Mouse (Mus musculus) cerebellum, postnatal 14 days (tissue): Measurements from ENCODE around the gene Rpl37.

Experiments
- DNase-seq, 2 experiments: peaks; one replicate each; pipeline ENCODE4 v3.0.0; 2021; ENCODE audit warnings: mixed read lengths in 2 of 2

Gene Rpl37

DNA sequence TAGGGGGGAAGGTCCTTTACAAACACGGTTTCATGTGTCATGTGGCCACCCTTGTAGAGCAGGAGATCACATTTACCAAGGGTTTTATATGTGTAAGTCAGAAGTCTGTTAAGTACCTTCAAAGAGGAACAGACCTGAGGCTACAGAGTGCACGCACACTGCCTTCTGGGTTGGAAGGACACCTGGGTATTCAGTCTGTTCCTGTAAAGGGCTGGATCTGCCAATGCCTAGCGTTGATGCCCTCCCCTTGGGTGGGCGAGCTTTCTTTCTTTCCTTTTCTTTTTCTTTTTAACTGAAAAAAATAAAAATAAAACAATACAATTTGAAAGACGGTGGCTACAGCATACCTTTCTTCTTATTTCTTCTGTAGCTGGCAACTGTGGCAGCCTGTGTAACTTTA is 38.6 kb downstream of the Rpl37 start:
- DNase-seq, result no peak

DNA sequence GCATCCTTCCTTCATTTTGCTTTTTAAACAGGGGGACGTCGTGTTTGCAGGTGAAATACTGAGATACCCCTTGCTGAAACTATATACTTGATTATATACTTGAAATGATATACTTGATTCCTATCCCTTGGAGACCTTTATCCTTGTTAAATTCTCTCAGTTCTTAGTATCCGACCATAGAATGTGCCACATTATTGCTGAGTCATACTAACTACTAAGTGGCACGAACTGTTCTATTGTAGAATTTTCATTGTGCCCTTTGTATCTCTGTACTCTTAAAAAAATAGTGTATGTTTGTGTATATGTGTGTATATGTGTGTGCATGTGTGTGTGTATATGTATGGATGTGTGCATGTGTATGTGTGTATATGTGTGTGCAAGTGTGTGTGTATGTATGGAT is 39.9 kb downstream of the Rpl37 start:
- no peak for DNase-seq

DNA sequence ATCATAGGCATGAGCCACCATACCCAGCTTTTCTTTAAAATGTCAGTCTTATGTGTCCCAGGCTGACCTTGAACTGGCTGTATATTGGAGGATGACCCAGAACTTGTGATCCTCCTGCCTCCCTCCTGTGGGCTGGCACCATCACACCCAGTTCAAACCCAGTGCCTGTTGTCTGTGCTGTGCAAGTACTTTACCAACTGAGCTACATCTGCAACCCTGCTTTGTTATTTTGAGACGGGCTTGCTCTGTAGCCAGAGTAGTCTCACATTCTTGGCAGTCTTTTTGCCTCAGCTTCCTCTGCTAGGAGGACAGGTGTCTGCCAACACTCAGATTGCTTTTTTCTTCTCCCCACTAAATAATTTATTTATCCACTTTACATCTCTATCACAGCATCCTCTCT is 40.9 kb downstream of the Rpl37 start:
- no peak for DNase-seq

DNA sequence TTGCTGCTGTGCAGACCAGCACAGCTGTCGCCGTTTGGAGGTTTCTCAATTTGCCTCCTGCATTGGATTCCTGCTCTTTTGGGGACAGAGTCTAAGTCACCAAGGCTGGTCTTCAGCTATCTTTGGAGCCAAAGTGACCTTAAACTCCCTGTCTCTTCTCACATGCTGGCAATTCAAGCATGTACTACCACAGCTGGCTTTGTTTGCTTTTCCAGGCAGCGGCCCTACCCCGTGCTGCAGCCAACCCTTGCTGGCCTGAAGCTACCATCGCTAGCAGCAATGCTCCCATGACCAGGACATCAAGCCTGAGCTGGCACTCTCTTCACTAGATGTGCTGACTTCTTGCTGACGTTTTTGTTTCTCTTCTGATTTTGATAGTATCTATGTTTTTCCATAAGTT is 42.4 kb downstream of the Rpl37 start:
- no peak for DNase-seq

DNA sequence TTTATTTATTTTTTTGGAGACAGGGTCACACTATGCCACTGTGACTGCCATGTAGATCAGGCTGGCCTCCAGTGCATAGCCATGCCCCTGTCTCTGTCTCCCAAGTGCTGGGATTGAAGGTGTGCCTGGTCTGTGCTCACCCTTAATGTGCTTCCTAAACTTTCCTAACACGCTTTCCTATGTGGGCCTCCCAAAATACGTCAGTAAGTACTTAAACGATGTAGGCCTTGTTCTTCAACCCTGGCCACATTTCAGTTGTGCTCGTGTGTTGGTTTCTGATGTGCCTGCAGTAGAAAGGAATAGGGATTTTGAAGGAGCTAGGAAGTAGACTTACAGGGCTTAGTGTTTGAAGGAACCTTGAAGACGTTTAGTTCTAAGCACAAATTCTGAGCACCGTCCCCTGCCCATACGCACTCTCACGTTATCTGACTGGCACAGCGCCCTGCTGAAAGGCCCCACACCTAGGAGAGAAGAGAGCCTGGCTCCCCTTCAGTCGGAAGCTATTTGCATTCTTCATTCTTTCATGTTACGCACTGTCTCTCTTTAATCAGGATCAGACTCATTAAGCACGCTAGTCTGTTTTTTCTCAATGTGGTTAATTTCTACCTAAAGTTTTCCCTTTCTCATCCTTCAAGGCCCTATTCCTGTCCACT is 48.8 kb downstream of the Rpl37 start:
- no peak for DNase-seq
